Mouse (Mus musculus) limb, embryonic 15.5 days (tissue): ENCODE data around the gene Rad51b. TPM values are rescaled to one million over a fixed set of nuclear protein-coding genes. Genes with fewer than 3 reads are reported as not detected.

Source experiments
- ATAC-seq: fragments of 200-750 bp; cut with Nextera tagmentation; 2 replicates; pipeline ENCODE4 v1.8.0; 2017; ENCODE audit warnings: low read depth, moderate TSS enrichment; ENCODE audit not compliant: insufficient number of reproducible peaks, low FRiP score, low TSS enrichment
- H3K27ac ChIP-seq: fragments of 300-500 bp; sonication (generic); 2 replicates; pipeline ENCODE4 v1.5.1; 2015; ENCODE audit warnings: moderate library complexity, mild to moderate bottlenecking, inconsistent platforms
- H3K27me3 ChIP-seq: fragments of 300-500 bp; sonication (generic); 2 replicates; pipeline ENCODE4 v1.6.1; 2015; ENCODE audit warnings: inconsistent platforms
- H3K36me3 ChIP-seq: fragments of 300-500 bp; sonication (generic); 2 replicates; pipeline ENCODE4 v1.6.1; 2015; ENCODE audit warnings: inconsistent platforms
- H3K4me1 ChIP-seq: fragments of 300-500 bp; sonication (generic); 2 replicates; pipeline ENCODE4 v1.6.1; 2015; ENCODE audit warnings: inconsistent platforms
- H3K4me2 ChIP-seq: fragments of 300-500 bp; sonication (generic); 2 replicates; pipeline ENCODE4 v1.6.1; 2015; ENCODE audit warnings: mild to moderate bottlenecking, inconsistent platforms
- H3K4me3 ChIP-seq: fragments of 300-500 bp; sonication (generic); 2 replicates; pipeline ENCODE4 v1.5.1; 2015; ENCODE audit warnings: mild to moderate bottlenecking, inconsistent platforms
- H3K9ac ChIP-seq: fragments of 300-500 bp; sonication (generic); 2 replicates; pipeline ENCODE4 v1.6.1; 2015; ENCODE audit warnings: inconsistent platforms
- H3K9me3 ChIP-seq: fragments of 300-500 bp; sonication (generic); 2 replicates; pipeline ENCODE4 v1.6.1; 2016; ENCODE audit warnings: inconsistent platforms
- WGBS: fragments of 180-500 bp; shearing (Covaris S2); methylation state at CpG from one replicate; pipeline ENCODE4 v1.1.7; 2015; 5-methylcytosine and 5-hydroxymethylcytosine counted together
- polyA plus RNA-seq: library from polyadenylated mRNA; unstranded; fragments of >200 nt; fragmentation: Nextera tagmentation; extraction: Ambion mirVana; gene quantifications from 2 replicates; pipeline ENCODE4 v1.2.1, GENCODE M21; 2015

Rad51b gene
- polyA plus RNA-seq, 1 experiment from 2014 or later: 5.2 TPM

GRCm38 (mm10) chr12:79642715-79643114, 345.6 kb downstream of the Rad51b start:
- no peak overlapping the region for H3K4me2 ChIP-seq
- peaks cover 8% of the 10 kb centered on the region for H3K4me1 ChIP-seq
- no peak overlapping the region for H3K4me3 ChIP-seq
- WGBS: 92% methylated on average over 5 of the region's 5 CpGs
- no peaks in the 10 kb centered on the region for H3K27me3 ChIP-seq
- H3K9ac ChIP-seq: no peak overlapping the region
- no peak for ATAC-seq
- H3K36me3 ChIP-seq: no peaks in the 10 kb centered on the region
- no peaks in the 10 kb centered on the region for H3K9me3 ChIP-seq
- no peak overlapping the region for H3K27ac ChIP-seq

- no peaks in the 10 kb centered on the region for H3K9me3 ChIP-seq
- ATAC-seq: no peak
- no peaks in the 10 kb centered on the region for H3K27me3 ChIP-seq
- no peaks in the 10 kb centered on the region for H3K36me3 ChIP-seq
- H3K4me2 ChIP-seq: no peak overlapping the region
- H3K27ac ChIP-seq: no peak overlapping the region
- no peak overlapping the region for H3K9ac ChIP-seq
- WGBS: 67% methylated on average over 4 of the region's 4 CpGs
- no peak overlapping the region for H3K4me3 ChIP-seq
- peaks cover 12% of the 10 kb centered on the region for H3K4me1 ChIP-seq
Measured at GRCm38 (mm10) chr12:79645656-79646055, 348.6 kb downstream of the Rad51b start.

- WGBS: 82% methylated on average over 9 of the region's 9 CpGs
- no peak for ATAC-seq
- Histone ChIP-seq H3K27ac (no peak overlapping the region), H3K36me3 (no peaks in the 10 kb centered on the region), H3K4me3 (no peak overlapping the region), H3K4me1 (peaks cover 12% of the 10 kb centered on the region), H3K9me3 (no peaks in the 10 kb centered on the region), H3K4me2 (no peak overlapping the region), H3K27me3 (no peaks in the 10 kb centered on the region), H3K9ac (no peak overlapping the region)
Measured at GRCm38 (mm10) chr12:79646646-79647164, 349.6 kb downstream of the Rad51b start.

- no peaks in the 10 kb centered on the region for H3K36me3 ChIP-seq
- no peak overlapping the region for H3K9ac ChIP-seq
- H3K9me3 ChIP-seq: no peaks in the 10 kb centered on the region
- ATAC-seq: no peak
- H3K4me3 ChIP-seq: no peak overlapping the region
- 85% methylated on average over 6 of the region's 6 CpGs for WGBS
- H3K4me1 ChIP-seq: peaks cover 9% of the 10 kb centered on the region; the same call in 1 of the 2 replicates
- H3K27me3 ChIP-seq: no peaks in the 10 kb centered on the region
- no peak overlapping the region for H3K4me2 ChIP-seq
- no peak overlapping the region for H3K27ac ChIP-seq
Measured at GRCm38 (mm10) chr12:79647382-79647781, 350.3 kb downstream of the Rad51b start.

- H3K9me3 ChIP-seq: no peaks in the 10 kb centered on the region
- ATAC-seq: no peak
- H3K27me3 ChIP-seq: no peaks in the 10 kb centered on the region
- peaks cover 9% of the 10 kb centered on the region; the same call in 1 of the 2 replicates for H3K4me1 ChIP-seq
- no peak overlapping the region for H3K4me2 ChIP-seq
- H3K9ac ChIP-seq: no peak overlapping the region
- H3K36me3 ChIP-seq: no peaks in the 10 kb centered on the region
- WGBS: 50% methylated on average over 5 of the region's 5 CpGs
- no peak overlapping the region for H3K4me3 ChIP-seq
- no peak overlapping the region; the same call in 1 of the 2 replicates for H3K27ac ChIP-seq
Measured at GRCm38 (mm10) chr12:79647976-79648375, 350.9 kb downstream of the Rad51b start.

GRCm38 (mm10) chr12:79648812-79649700, 352.0 kb downstream of the Rad51b start:
- Histone ChIP-seq H3K27ac (peak overlapping the region; percentile 55; the same call in 1 of the 2 replicates), H3K4me3 (no peak overlapping the region), H3K4me1 (peaks cover 9% of the 10 kb centered on the region; the same call in 1 of the 2 replicates), H3K36me3 (no peaks in the 10 kb centered on the region), H3K4me2 (no peak overlapping the region), H3K9me3 (no peaks in the 10 kb centered on the region), H3K9ac (no peak overlapping the region), H3K27me3 (no peaks in the 10 kb centered on the region)
- 64% methylated on average over 7 of the region's 7 CpGs for WGBS
- ATAC-seq: no peak

- Histone ChIP-seq H3K36me3 (no peaks in the 10 kb centered on the region), H3K4me3 (no peak overlapping the region), H3K9me3 (no peaks in the 10 kb centered on the region), H3K9ac (no peak overlapping the region), H3K27ac (no peak overlapping the region), H3K4me2 (no peak overlapping the region), H3K27me3 (no peaks in the 10 kb centered on the region), H3K4me1 (peaks cover 9% of the 10 kb centered on the region; the same call in 1 of the 2 replicates)
- no peak for ATAC-seq
Measured at GRCm38 (mm10) chr12:79649796-79650195, 352.7 kb downstream of the Rad51b start.

GRCm38 (mm10) chr12:79655138-79655537, 358.1 kb downstream of the Rad51b start:
- Histone ChIP-seq H3K9ac (no peak overlapping the region), H3K27ac (no peak overlapping the region), H3K4me2 (no peak overlapping the region), H3K4me1 (peaks cover 3% of the 10 kb centered on the region; the same call in 1 of the 2 replicates), H3K36me3 (no peaks in the 10 kb centered on the region), H3K9me3 (no peaks in the 10 kb centered on the region), H3K27me3 (no peaks in the 10 kb centered on the region), H3K4me3 (no peak overlapping the region)
- ATAC-seq: no peak
- 93% methylated on average over 5 of the region's 5 CpGs for WGBS

- no peaks in the 10 kb centered on the region for H3K9me3 ChIP-seq
- no peak overlapping the region for H3K4me2 ChIP-seq
- H3K27me3 ChIP-seq: no peaks in the 10 kb centered on the region
- H3K36me3 ChIP-seq: no peaks in the 10 kb centered on the region
- peaks cover 31% of the 10 kb centered on the region for H3K4me1 ChIP-seq
- ATAC-seq: no peak
- H3K9ac ChIP-seq: no peak overlapping the region
- no peak overlapping the region for H3K4me3 ChIP-seq
- WGBS: 66% methylated on average over 3 of the region's 3 CpGs
- H3K27ac ChIP-seq: no peak overlapping the region
Measured at GRCm38 (mm10) chr12:79658861-79659260, 361.8 kb downstream of the Rad51b start.

GRCm38 (mm10) chr12:79661270-79661669, 364.2 kb downstream of the Rad51b start:
- ATAC-seq: peak; percentile 61
- whole genome bisulfite sequencing: 14% methylated on average over 2 of the region's 2 CpGs
- H3K4me3 ChIP-seq: no peak overlapping the region
- H3K36me3 ChIP-seq: no peaks in the 10 kb centered on the region
- no peaks in the 10 kb centered on the region for H3K9me3 ChIP-seq
- peak overlapping the region; percentile 51; the same call in 1 of the 2 replicates for H3K27ac ChIP-seq
- H3K4me1 ChIP-seq: peaks cover 40% of the 10 kb centered on the region
- no peak overlapping the region for H3K4me2 ChIP-seq
- H3K27me3 ChIP-seq: no peaks in the 10 kb centered on the region
- H3K9ac ChIP-seq: no peak overlapping the region

- H3K9ac ChIP-seq: no peak overlapping the region
- H3K27me3 ChIP-seq: no peaks in the 10 kb centered on the region
- 8% methylated on average over 10 of the region's 10 CpGs for WGBS
- peaks cover 40% of the 10 kb centered on the region for H3K4me1 ChIP-seq
- no peak overlapping the region for H3K4me3 ChIP-seq
- no peak overlapping the region for H3K4me2 ChIP-seq
- no peak for ATAC-seq
- peak overlapping the region; percentile 86 for H3K27ac ChIP-seq
- H3K36me3 ChIP-seq: no peaks in the 10 kb centered on the region
- no peaks in the 10 kb centered on the region for H3K9me3 ChIP-seq
Measured at GRCm38 (mm10) chr12:79663131-79663892, 366.2 kb downstream of the Rad51b start.
